In the genomic region with DNA sequence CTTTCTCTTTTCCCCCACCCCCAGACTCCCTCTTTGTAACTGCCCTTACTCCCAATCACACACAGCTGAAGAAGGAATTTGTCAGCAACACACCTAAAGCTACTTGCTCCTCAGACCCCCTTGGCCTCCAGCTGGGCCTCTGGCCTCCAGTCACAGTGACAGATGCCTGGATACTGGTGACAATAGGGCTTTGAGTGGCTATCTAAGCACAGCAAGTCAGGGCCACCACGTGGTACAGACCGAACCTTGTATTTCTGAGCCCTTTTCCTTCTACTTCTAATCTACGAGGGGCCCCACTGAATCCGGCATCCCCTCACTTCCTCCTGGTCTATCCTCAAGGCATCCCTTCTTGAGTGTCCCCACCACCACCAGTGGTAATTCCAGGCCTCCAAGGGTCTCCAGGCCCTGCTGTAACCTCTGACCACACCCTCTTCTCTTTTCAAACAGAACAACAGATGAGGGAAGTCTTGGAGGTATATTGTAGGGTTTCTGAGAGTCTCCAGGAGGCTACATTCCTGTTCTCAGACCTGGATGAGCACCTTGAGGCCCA, we compare ENCODE assay signal across 11 mouse cellular contexts. TPM values are rescaled to one million over a fixed set of nuclear protein-coding genes. Genes with fewer than 3 reads are reported as not detected.
DNase-seq lines count a peak whose midpoint lies in the region; ATAC-seq lines count a peak whose summit lies in the region.
"Had no signal": no experiment of that assay in that cellular context is flagged by ENCODE, and none has a peak within 500 bp of the region (broad histone marks: within the 10 kb centered on the region; RNA-seq: fewer than 3 reads in every experiment).

No protein-coding gene starts in this region.

- no peak overlapping the region for H3K27ac ChIP-seq in heart, embryonic 15.5 days
- peak overlapping the region; percentile 91 for H3K27ac ChIP-seq in hindbrain, embryonic 15.5 days (replicated peaks)
- peak overlapping the region; percentile 88 for H3K27ac ChIP-seq in neural tube, embryonic 12.5 days

- 52% methylated on average over 4 of the region's 4 CpGs for WGBS in heart, embryonic 15.5 days
- 10% methylated on average over 4 of the region's 4 CpGs for WGBS in hindbrain, embryonic 15.5 days
- WGBS in neural tube, embryonic 12.5 days: 27% methylated on average over 4 of the region's 4 CpGs

- H3K27me3 ChIP-seq in heart, embryonic 15.5 days: peaks cover 64% of the 10 kb centered on the region
- H3K27me3 ChIP-seq in hindbrain, embryonic 15.5 days: no peaks in the 10 kb centered on the region
- peaks cover 12% of the 10 kb centered on the region; the same call in 1 of the 2 replicates for H3K27me3 ChIP-seq in neural tube, embryonic 12.5 days (replicated peaks)

- H3K9ac ChIP-seq in heart, embryonic 15.5 days: no peak overlapping the region
- H3K9ac ChIP-seq in hindbrain, embryonic 15.5 days: peak overlapping the region; percentile 98
- peak overlapping the region; percentile 95 for H3K9ac ChIP-seq in neural tube, embryonic 12.5 days

- no peak overlapping the region for H3K4me2 ChIP-seq in heart, embryonic 15.5 days
- H3K4me2 ChIP-seq in hindbrain, embryonic 15.5 days: peak overlapping the region; percentile 76
- H3K4me2 ChIP-seq in neural tube, embryonic 12.5 days (replicated peaks): peak overlapping the region; percentile 62

- H3K9me3 ChIP-seq in heart, embryonic 15.5 days (replicated peaks): no peaks in the 10 kb centered on the region
- H3K9me3 ChIP-seq in hindbrain, embryonic 15.5 days: no peaks in the 10 kb centered on the region
- H3K9me3 ChIP-seq in neural tube, embryonic 12.5 days: no peaks in the 10 kb centered on the region
- H3K9me3 ChIP-seq: megakaryocyte, embryonic 14.5 days had no signal

- no peak for ATAC-seq in heart, embryonic 15.5 days (replicated peaks; ENCODE audit: insufficient number of reproducible peaks, insufficient read depth, low FRiP score, low read depth)
- ATAC-seq in hindbrain, embryonic 15.5 days (ENCODE audit: low FRiP score, low read depth): no peak
- no peak for ATAC-seq in neural tube, embryonic 12.5 days (ENCODE audit: low FRiP score, low read depth)
- ATAC-seq: CD4-positive, CD25-positive, alpha-beta regulatory T cell, adult 4 months had no signal

- DNase-seq in heart, adult 8-10 months (ENCODE audit: low spot score): no peak
- peak; percentile 39 for DNase-seq in embryo, embryonic 11 days
- DNase-seq in T-cell, adult 2 months (ENCODE audit: low spot score): no peak
- DNase-seq in left cerebral cortex, postnatal 14 days (ENCODE audit: low spot score in 2 of 2): no peak
- DNase-seq in adipocyte (ENCODE audit: low spot score): no peak

- intact Hi-C loops in left cerebral cortex, postnatal 14 days (cut with DNase I): loop anchor here (5.0 kb wide), 2 partner anchors 37 to 97 kb away; no protein-coding TSS in a partner anchor

- H3K4me1 ChIP-seq in heart, embryonic 15.5 days (replicated peaks): peaks cover 25% of the 10 kb centered on the region
- H3K4me1 ChIP-seq in hindbrain, embryonic 15.5 days (replicated peaks): peaks cover 51% of the 10 kb centered on the region
- H3K4me1 ChIP-seq in neural tube, embryonic 12.5 days: peaks cover 47% of the 10 kb centered on the region

- H3K4me3 ChIP-seq in heart, embryonic 15.5 days: peak overlapping the region; percentile 43; the same call in 1 of the 2 replicates
- H3K4me3 ChIP-seq in hindbrain, embryonic 15.5 days: peak overlapping the region; percentile 99
- peak overlapping the region; percentile 92 for H3K4me3 ChIP-seq in neural tube, embryonic 12.5 days

- H3K36me3 ChIP-seq in heart, embryonic 15.5 days: no peaks in the 10 kb centered on the region
- no peaks in the 10 kb centered on the region for H3K36me3 ChIP-seq in hindbrain, embryonic 15.5 days
- peaks cover 7% of the 10 kb centered on the region; the same call in 1 of the 2 replicates for H3K36me3 ChIP-seq in neural tube, embryonic 12.5 days

RNA-seq across cellular contexts. Expression of gene Elavl3, which starts 2.0 kb away (rescaled TPM):
- 0.14 and 1.0 TPM in 2 replicates for polyA plus RNA-seq in heart, embryonic 15.5 days (2015; fragmentation: Nextera tagmentation; extraction: Ambion mirVana)
- total RNA-seq in heart, adult 8-10 months (2022): under 1 TPM; 0.08 to 0.25 (median 0.11) TPM
- 97.4 and 104 TPM in 2 replicates for polyA plus RNA-seq in hindbrain, embryonic 15.5 days (2015; fragmentation: Nextera tagmentation; extraction: Ambion mirVana)
- polyA plus RNA-seq in neural tube, embryonic 12.5 days (2016; fragmentation: Nextera tagmentation; extraction: Ambion mirVana): 73.5 and 77.9 TPM in 2 replicates
- 100 to 1,000 TPM; 155 to 168 TPM for total RNA-seq in left cerebral cortex, postnatal 14 days (2021)
- polyA plus RNA-seq: spleen, adult 2 months had no signal

RNA-seq across cellular contexts. Expression of gene Gm49318, which starts 21.3 kb away (rescaled TPM):
- polyA plus RNA-seq in heart, embryonic 15.5 days (2015; fragmentation: Nextera tagmentation; extraction: Ambion mirVana): not detected in 2 replicates
- under 1 TPM in 1 of 4 experiments, not detected in 3; 0.66 TPM for total RNA-seq in heart, adult 8-10 months (2022)
- polyA plus RNA-seq in hindbrain, embryonic 15.5 days (2015; fragmentation: Nextera tagmentation; extraction: Ambion mirVana): not detected in 2 replicates
- polyA plus RNA-seq in neural tube, embryonic 12.5 days (2016; fragmentation: Nextera tagmentation; extraction: Ambion mirVana): not detected in 2 replicates
- total RNA-seq in left cerebral cortex, postnatal 14 days (2021): 1 to 10 TPM; 1.4 to 3.7 TPM
- polyA plus RNA-seq: CD4-positive, CD25-positive, alpha-beta regulatory T cell, adult 4 months; spleen, adult 2 months had no signal

RNA-seq across cellular contexts. Expression of gene Zfp653, which starts 21.4 kb away (rescaled TPM):
- polyA plus RNA-seq in heart, embryonic 15.5 days (2015; fragmentation: Nextera tagmentation; extraction: Ambion mirVana): 8.5 and 11.3 TPM in 2 replicates
- 1 to 10 TPM; 3.0 to 5.0 (median 4.7) TPM for total RNA-seq in heart, adult 8-10 months (2022)
- 17.3 and 19.6 TPM in 2 replicates for polyA plus RNA-seq in hindbrain, embryonic 15.5 days (2015; fragmentation: Nextera tagmentation; extraction: Ambion mirVana)
- 19.6 and 20.7 TPM in 2 replicates for polyA plus RNA-seq in neural tube, embryonic 12.5 days (2016; fragmentation: Nextera tagmentation; extraction: Ambion mirVana)
- total RNA-seq in left cerebral cortex, postnatal 14 days (2021): 10 to 100 TPM; 19.0 to 21.6 TPM

RNA-seq across cellular contexts. Expression of gene Ecsit, which starts 35.4 kb away (rescaled TPM):
- polyA plus RNA-seq in heart, embryonic 15.5 days (2015; fragmentation: Nextera tagmentation; extraction: Ambion mirVana): 55.0 and 62.4 TPM in 2 replicates
- 100 to 1,000 TPM; 101 to 109 (median 106) TPM for total RNA-seq in heart, adult 8-10 months (2022)
- polyA plus RNA-seq in hindbrain, embryonic 15.5 days (2015; fragmentation: Nextera tagmentation; extraction: Ambion mirVana): 56.0 and 63.5 TPM in 2 replicates
- polyA plus RNA-seq in neural tube, embryonic 12.5 days (2016; fragmentation: Nextera tagmentation; extraction: Ambion mirVana): 46.7 and 47.3 TPM in 2 replicates
- 10 to 100 TPM; 41.5 to 43.2 TPM for total RNA-seq in left cerebral cortex, postnatal 14 days (2021)

RNA-seq across cellular contexts. Expression of gene Prkcsh, which starts 47.2 kb away (rescaled TPM):
- polyA plus RNA-seq in heart, embryonic 15.5 days (2015; fragmentation: Nextera tagmentation; extraction: Ambion mirVana): 60.3 and 83.6 TPM in 2 replicates
- 10 to 100 TPM; 61.9 to 67.3 (median 65.5) TPM for total RNA-seq in heart, adult 8-10 months (2022)
- 94.9 and 100 TPM in 2 replicates for polyA plus RNA-seq in hindbrain, embryonic 15.5 days (2015; fragmentation: Nextera tagmentation; extraction: Ambion mirVana)
- 104 and 109 TPM in 2 replicates for polyA plus RNA-seq in neural tube, embryonic 12.5 days (2016; fragmentation: Nextera tagmentation; extraction: Ambion mirVana)
- total RNA-seq in left cerebral cortex, postnatal 14 days (2021): 100 to 1,000 TPM in 1 of 2 experiments, 10 to 100 TPM in 1; 98.9 to 102 TPM

Comparison
In these comparisons a context has a peak if more than half of its experiments do, and no peak if none do; other contexts are left out.
1. H3K4me3 ChIP-seq: peak in every context shown above with its lines; median percentile 99 in hindbrain, embryonic 15.5 days; 92 in neural tube, embryonic 12.5 days; 43 in heart, embryonic 15.5 days.
2. RNA of gene Elavl3, which starts 2.0 kb away (polyA plus RNA-seq): 97.4 to 104 TPM in hindbrain, embryonic 15.5 days and 73.5 to 77.9 TPM in neural tube, embryonic 12.5 days; 0.14 to 1.0 TPM in heart, embryonic 15.5 days; every median in the first group is over 10 times any median in the second.